Mouse (Mus musculus) gastrocnemius, postnatal 25 days (tissue): ENCODE results near the gene Stox2. TPM values are rescaled to one million over a fixed set of nuclear protein-coding genes. Genes with fewer than 3 reads are reported as not detected.
"Not testable (repeated sequence)": the region's sequence is repeated elsewhere in the genome, so short reads cannot be mapped to it uniquely, and the experiment has no call there.

Experiments used
- DNase-seq: peaks from one replicate; pipeline ENCODE4 v3.0.0; 2022
- long read RNA-seq, 2 experiments: library from polyadenylated mRNA; stranded (forward); transcript quantifications; one replicate each; pipeline ENCODE4 v2.0.0; 2021
- total RNA-seq, 2 experiments: library from RNA; stranded (reverse); gene quantifications; 1 replicate in 1 of 2; 2 replicates in 1 of 2; pipeline ENCODE4 v1.2.3; 2021

Stox2 gene
- 1 to 10 TPM; 6.7 to 9.2 TPM for total RNA-seq
- long read RNA-seq, experiment 1, partial matches to known transcripts, result 0 of 1 reads
- long read RNA-seq, experiment 1, other reads (novel, unspliced or antisense), result 1 of 1 reads
- long read RNA-seq, experiment 2, partial matches to known transcripts, result 0 of 2 reads
- long read RNA-seq, experiment 2, other reads (novel, unspliced or antisense), result 2 of 2 reads

DNA sequence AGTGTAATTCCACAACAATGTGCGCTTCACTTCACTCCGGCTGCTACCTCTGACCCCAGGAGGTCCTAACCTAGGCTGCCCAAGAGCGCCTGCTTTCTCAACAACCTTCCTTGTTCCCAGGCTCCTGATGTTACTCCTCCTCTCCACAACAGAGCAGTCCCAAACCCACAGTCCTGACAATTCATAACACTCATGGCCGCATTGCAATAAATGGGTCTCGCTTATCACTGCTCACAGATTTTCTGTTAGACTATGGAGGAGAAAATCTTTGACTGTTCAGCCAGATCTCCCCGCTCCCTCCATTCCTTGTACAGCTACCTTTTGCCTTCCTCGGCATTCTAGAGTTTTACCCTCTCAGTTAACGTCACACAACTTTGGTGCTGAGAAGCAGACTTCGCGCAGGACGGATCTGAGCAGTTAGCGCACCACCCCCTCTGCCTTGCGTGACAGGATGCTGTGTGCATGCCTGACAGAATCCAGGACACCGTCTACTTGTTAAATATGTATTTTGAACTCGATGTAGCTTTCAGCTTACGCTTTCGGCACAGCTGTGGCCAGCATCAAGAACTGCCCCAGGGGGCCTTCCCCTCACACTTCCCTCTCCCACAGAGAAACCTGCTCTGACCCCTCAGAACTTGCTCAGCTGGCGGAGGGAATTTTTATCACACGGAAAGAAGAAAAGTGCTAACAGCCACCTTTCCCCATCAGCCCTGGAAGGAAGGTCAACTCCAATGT, at the start of gene Stox2:
Gene Stox2 (minus strand): TSS at position 51 of the 735 bp plus-strand sequence.
- DNase-seq, result no peak

DNA sequence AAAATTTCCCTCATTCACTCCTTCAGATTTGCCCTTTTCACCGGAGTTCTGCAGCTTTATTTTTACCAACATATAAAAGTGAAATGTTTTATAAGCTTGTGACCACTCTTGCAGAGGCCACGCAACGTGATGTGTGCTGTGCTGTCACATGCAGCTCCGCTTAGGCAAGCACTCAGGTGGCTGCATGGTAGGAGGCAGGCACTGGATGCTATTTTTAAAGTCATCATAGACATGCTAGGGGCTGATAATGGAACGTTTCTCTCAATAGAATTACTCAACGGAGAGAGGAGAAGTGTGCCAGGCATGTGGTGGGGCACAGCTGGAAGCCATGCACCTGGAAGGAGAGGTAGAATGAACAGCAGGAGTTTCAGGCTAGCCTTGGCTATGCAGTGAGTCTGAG, 49.3 kb upstream of the Stox2 start:
- DNase-seq, result no peak

DNA sequence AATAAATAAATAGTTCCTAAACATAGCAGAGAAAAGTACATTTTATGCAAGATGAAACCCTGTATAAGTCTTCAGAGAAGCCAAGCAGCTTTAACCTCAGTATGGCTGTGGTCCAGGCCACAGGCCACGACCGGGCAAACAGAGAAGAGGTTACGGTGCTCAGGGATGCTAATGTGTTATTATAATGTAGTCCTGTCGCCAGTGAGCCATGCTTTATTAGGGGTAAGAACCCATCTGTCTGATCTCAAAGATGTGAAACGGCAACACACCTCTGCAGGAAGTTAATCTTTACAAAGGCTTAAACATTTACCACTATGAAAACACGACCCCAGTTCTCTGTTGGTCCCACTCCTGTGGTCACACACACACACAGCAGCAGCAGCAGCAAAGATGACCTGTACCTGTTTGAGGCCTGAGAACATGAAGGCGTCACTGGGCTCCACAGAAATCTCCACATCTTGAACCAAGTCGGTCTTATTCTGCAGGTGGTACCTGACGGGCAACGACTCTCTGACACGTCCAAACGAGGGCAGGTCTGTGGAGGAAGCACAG, 48.5 kb upstream of the Stox2 start:
- DNase-seq, result no peak

DNA sequence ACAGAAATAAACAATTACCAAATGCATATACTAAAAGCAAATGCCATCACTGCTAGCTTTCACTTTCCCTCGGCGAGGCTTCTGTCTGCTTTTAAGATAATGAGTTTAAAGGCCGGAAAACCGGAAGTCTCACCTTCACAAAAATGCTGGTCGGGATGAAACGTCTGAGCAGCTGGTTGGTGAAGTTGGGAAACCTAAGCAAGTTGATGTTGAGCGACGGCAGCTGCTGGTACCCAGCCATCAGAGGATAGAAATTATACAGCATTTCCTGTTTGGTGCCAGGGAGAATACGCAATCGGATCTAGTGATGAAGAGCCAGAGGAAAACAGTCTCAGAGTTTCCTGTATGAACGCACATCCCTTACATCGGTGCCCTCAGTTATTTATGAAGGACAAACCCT, 46.9 kb upstream of the Stox2 start:
- no peak for DNase-seq

DNA sequence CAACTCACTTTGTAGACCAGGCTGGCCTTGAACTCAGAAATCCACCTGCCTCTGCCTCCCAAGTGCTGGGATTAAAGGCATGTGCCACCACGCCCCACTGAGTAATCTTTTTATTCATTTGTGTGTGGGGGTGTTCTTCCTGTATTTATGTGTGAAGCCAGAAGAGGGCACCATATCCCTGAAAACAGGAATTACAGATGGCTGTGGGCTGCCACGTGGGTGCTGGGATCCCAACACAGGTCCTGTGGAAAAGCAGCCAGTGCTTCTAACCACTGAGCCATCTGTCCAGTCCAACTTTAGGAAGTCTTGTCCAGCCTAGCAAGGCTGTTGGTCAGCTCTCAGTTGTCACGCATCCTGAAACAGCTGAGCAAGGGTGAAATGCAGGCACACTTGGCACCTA, 41.1 kb upstream of the Stox2 start:
- DNase-seq, result no peak

DNA sequence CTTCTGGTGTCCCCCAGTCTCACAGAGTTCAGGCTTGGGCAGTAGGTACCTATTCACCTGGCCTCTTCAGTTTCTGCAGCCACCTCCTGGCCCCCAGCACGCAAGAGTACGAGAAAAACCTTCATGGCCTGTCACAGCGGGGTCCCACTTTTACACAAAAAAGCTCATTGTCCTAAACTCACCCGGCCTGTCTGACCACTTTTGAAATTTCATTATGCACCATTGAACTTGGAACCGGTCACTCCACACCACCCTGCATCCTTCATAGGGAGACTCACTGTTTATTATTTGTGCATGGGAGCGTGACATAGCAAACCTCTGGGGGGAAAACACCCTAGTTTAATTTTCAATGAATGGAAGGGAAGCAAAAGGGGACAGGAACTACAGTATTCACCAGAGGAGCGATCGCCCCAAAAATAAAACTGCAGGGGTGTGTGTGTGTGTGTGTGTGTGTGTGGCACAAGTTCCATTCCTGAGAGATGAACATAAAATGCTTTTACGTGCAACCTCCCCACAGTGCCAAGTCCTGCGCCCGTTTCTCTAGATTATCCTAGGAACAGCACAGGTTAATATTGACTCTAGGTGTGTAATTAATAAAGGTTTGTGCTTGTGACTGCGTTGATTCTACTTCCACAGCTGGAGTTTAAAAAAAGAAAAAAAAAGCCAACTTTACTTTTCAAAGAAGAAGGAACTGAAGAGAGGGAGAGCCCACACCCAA, 36.4 kb upstream of the Stox2 start:
- DNase-seq, result no peak

DNA sequence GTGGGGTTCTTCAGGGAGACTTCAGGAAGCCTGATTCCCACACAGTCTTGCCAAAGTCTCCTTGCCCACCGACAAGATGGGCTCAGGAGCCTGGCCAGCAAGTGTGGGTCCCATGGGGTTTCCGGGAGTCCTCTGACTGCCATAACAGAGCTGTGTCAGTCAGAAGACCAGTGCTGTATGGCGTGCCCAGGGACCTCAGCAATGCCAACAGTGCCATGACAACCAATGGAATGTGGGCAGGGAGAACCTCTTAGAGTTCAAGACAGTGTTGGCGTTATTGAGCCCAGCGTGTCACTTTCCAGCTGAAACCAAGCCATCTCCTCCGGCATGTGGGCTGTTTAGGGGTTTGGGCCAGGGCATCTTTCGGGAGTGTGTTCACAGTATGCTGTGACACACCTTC, 33.9 kb upstream of the Stox2 start:
- DNase-seq, result no peak

DNA sequence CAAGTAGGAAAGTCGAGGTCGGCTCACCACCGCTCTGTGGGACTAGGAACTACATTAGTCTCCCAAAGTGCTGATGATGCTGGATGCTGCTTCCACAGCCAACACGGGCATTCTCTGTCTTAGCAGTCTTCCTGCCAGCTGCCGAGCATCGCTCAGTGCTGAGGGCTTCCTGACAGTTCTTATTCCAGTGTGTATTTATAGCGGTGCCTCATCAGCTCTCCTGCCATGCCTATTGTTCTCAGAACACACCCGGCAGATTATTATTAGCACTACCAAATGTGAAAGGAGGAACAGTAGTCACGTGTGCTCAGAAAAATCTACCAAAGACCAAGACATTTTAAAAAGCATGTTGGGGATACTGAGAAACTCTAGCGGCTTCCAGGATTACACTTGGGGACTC, 15.5 kb upstream of the Stox2 start:
- DNase-seq, result no peak

DNA sequence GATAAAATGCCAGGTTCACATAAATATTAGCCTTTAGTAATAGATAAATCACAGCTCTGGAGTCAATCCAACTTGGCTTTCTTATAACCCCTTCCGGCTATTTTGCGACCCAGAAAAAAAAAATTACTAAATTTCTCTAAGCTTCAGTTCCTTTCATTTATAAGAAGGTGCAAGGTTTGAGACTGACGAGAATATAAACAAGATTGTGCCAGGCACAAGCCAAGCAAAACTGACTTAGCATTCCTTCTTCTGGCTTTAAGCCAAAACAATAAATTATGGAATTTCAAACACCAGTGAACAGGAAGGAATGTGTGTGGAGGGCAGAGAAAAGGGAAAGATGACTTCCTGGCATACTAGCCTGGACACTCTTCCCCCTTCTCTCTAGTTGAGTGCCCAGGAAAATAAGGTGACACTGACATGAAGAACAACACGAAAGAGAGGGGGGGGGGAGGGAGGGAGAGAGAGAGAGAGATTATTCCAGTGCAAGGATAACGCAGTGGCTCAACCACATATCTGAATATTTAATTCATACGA, 13.1 kb upstream of the Stox2 start:
- no peak for DNase-seq

DNA sequence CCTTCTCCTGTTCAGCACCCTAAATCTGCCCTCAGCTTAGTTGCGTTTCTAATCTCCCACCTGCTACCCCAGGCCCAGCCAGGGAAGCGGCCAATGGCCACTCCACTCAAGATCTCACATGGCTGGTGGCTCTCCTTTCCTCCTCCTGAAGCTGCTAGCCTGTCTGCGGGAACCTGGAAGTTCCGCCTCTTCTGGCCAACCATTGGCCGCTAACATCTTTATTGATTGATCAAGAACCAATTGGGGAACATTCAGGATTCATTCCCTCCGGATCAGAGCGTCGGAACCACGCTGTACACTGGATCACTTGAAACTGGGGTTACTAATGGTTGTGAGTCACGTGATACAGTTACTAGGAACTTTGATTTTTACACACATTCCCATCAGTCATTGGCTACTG, 12.4 kb upstream of the Stox2 start:
- no peak for DNase-seq

DNA sequence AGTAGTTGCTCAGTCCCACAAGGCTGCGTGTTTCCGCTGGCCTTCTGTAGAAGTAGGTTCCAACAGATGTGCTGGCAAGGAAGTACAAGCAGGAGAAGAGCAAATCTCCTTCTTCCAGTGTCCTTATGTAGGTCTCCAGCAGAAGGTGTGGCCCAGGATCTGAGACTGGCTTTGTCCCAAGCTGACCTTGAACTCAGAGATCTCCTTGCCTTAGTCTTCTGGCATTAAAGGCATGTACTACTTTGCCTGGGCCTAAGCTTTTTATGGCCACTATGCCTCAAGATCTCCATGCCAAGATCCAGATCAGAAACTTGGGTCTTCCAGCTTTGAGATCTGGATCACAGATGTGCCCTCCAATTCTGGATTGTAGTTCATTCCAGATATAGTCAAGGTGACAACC, 3.0 kb upstream of the Stox2 start:
- DNase-seq, result not testable (repeated sequence)

GRCm38 (mm10) chr8:47439271-47439670, 6.9 kb downstream of the Stox2 start:
- no peak for DNase-seq

GRCm38 (mm10) chr8:47437976-47438375, 8.2 kb downstream of the Stox2 start:
- no peak for DNase-seq

DNA sequence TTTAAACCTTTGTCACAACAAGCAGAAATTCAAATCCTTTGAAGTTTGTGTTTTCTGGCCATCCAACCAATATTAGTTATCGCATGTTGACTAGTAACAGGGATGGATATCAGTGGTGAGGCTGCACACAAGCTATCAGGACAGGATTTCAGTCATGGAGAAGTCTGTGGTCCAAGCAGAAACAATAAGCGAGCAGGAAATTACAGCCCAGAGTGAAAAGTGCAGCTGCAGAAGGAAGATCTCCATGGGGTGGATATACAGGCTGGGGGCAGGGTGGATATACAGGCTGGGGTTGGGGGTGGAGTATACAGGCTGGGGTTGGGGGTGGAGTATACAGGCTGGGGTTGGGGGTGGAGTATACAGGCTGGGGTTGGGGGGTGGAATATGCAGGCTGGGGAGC, 10.3 kb downstream of the Stox2 start:
- no peak for DNase-seq

DNA sequence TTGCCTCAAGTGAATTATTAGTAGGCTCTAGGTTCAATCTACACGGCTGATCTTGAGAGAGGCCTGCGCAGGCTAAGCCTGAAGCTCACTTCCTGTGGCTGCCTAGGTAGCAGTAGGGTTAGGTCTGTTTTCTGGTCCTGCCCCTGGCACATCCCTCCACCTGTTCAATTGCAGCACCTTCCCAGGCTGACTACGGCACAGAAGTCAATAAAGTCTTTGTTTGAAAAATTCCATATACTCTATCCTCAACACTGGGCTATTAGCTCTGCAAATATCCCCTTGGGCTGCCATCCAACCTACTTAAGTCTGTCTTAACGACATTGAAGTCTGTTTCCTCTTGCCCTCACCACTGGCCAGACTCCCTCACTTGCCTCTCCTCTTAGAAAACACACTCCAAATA, 10.8 kb downstream of the Stox2 start:
- no peak for DNase-seq

- no peak for DNase-seq
Measured at GRCm38 (mm10) chr8:47431263-47431662, 14.9 kb downstream of the Stox2 start.

DNA sequence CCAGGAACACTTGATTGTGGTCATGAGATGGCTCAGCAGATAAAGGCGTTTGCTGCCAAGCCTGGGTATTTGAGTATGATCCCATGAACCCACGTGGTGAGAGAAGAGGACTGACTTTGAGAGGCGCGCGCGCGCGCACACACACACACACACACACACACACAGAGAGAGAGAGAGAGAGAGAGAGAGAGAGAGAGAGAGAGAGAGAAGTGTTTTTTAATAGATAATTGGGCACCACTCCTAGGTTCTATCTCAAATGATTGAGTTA, 32.0 kb downstream of the Stox2 start:
- DNase-seq, result not testable (repeated sequence)

GRCm38 (mm10) chr8:47413524-47414257, 32.5 kb downstream of the Stox2 start:
- DNase-seq, result peak; percentile 28

DNA sequence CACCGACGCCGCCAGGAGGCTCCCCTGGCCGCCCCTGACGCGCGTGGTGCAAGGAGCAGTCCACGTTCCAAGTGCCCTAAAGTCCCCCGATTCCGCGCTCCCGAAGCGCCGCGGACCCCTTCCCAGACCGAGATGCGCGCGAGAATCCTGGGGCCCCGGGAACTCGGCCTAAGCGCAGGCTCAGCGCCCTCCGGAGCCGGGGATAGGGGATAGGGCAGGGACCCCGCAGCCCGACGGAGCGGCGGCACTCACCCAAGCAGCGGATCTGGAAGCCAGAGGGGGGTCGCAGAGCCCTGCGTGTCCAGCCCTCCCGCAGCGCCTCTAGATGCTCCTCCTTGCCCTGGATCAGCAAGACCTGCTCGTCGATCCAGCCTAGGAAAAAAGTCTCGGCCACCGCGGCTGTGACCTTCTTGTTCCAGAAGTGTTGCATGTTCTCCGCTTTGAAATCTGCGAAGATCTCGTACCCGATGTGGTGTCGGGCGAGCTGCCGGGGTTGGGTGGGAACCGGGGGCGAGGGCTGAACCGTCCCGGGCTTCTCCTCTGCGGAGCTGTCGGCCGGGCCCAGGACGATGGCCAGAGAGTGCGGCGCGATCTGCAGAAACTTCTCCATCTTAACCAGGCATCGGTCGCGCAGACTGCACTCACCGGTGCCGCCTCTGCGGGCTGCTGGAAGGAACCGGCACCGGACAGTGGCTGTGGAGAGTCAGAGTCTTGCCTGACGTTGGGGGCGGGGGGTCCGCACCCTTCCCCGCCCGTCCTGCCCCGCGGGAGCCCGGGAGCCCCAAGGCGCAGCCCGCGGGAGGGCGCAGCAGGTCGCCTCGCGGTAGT, 33.3 kb downstream of the Stox2 start:
- peak; percentile 24 for DNase-seq

DNA sequence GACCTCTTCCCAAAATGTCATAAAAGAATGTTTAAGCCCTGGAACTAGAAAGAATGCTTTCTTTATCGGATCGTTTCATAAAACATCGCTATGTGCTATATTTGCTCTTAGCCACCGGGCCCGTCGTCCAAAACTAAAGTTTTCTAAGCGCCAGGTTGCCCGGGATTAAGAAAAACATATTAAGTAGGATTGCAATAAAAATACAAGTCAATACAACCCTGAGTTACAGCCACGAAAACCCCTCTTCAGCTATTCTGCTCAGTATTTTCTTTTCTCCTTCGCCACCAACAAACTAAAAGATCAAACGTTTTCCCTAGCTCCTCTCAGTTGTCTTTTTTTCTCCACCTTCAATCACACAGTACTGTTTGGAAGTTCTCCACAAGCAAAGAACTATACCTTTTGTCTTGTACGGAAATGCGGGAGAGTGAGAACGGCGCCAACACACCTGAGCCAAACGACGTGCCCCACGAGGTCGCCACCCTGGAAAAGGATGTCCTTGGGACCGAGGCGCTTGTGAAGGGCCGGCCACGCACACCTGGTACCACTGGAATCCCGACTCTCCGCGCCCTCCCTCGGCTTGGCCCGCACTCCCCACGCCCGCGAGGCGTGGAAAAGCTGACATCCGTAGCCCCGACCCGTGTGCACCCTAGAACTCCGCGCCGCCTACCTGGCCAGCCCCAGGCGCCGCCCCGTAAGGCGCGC, 34.0 kb downstream of the Stox2 start:
- no peak for DNase-seq

DNA sequence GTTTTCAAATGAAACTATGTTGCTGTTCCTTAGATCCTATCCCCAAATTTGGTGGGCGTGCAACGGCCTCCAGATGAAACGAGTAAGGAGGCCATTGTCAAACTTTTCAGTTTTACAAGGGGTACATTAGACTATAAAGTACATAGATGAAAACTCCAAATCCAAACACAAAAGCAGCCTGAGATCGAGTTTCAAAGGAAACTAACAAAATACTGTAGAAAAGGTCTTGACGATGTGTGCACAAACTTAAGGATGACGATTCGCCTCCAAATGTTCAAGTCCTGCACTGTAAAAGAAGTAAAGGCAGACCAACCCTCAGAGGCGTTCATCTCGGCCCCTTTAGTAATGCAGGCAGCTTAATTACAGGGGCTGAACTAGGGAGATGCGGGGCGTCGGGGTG, 34.8 kb downstream of the Stox2 start:
- no peak for DNase-seq
